Mouse (Mus musculus) left cerebral cortex, adult 8-10 months (tissue): Measurements from ENCODE around the gene Adra1d. TPM values are rescaled to one million over a fixed set of nuclear protein-coding genes. Genes with fewer than 3 reads are reported as not detected.

Source experiments
- DNase-seq, 2 experiments: peaks; one replicate each; pipeline ENCODE4 v3.0.0; 2022; ENCODE audit warnings: low spot score in 2 of 2
- total RNA-seq, 4 experiments: library from RNA; stranded (reverse); gene quantifications; 2 replicates each; pipeline ENCODE4 v1.2.4; 2022

Gene Adra1d
- total RNA-seq, 4 experiments from 2014 or later: 33.6 to 38.2 (median 36.4) TPM

DNA sequence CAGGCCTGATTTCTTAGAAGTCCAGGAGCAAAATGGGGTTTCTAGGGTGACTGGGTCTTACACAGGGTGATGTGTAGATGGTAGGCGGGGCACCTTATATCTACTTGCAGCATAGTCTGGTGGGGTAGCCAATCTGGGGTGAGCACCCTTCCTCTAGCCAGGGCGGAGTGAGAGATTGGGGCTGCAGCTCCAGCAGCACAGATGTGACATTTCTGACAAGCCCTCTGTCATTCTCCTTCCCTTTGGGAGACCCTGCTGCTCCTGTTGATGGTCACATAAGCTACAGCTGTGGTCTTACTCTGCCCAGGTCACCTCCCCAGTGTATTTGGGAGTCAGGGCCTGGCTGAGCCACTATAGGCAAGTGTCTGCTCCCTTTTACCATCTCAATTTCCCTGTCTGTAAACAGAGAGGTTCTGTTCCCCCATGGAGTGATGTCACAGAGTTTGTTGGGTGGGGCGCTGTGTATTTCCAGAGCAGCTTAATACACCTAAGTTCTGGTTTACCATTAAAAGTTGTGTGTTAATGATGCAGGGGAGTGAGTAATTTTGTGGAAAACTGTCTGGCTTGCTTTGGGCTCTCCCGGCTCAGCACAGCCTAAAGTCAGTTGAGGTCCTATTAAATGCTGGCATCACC lies 64.7 kb downstream of the Adra1d start:
- no peak for DNase-seq

GRCm38 (mm10) chr2:131496125-131496820 lies 65.8 kb downstream of the Adra1d start:
- DNase-seq: no peak

Other genes with a start within 250 kb of the Adra1d start
- 10 to 100 TPM; 31.3 to 39.5 (median 34.0) TPM for gene Rnf24, start 209.4 kb downstream of the Adra1d start, total RNA-seq
- gene Smox, start 70.8 kb downstream of the Adra1d start, total RNA-seq: 10 to 100 TPM; 48.6 to 64.3 (median 57.9) TPM